ENCODE assay signal across 10 mouse cellular contexts in the genomic region with DNA sequence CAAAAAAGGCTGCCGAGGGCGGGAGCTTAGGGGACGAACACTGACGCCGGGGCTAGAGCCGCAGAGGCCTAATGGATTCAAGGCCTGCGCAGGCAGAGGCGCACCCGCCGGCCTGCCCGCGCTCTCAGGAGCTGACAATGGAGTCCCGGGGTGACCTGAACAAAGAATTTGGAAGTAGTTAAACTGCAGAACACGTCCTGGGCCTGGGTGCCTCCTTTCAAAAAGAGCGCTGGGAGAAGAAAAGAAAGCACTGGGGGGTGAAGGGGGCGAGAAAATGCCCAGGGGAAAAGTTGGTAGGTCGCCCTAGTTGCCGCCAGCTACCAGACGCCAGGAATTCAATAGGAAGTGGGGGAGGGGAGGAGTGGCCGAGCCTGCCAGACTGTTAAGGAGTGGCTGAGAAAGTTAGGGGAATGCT. TPM values are rescaled to one million over a fixed set of nuclear protein-coding genes. Genes with fewer than 3 reads are reported as not detected.
DNase-seq lines count a peak whose midpoint lies in the region; ATAC-seq and TF ChIP-seq lines count a peak whose summit lies in the region.
"Had no signal": no experiment of that assay in that cellular context is flagged by ENCODE, and none has a peak within 500 bp of the region (broad histone marks: within the 10 kb centered on the region; RNA-seq: fewer than 3 reads in every experiment).

No protein-coding gene starts in this region.

- peaks cover 5% of the 10 kb centered on the region; the same call in 1 of the 2 replicates for H3K27me3 ChIP-seq in hindbrain, embryonic 16.5 days (replicated peaks; ENCODE audit: control insufficient read depth, insufficient read depth, low read length)
- H3K27me3 ChIP-seq in neural tube, embryonic 13.5 days, result peaks cover 62% of the 10 kb centered on the region
- peaks cover 16% of the 10 kb centered on the region for H3K27me3 ChIP-seq in heart, adult 2 months (ENCODE audit: control insufficient read depth, insufficient read depth, low read length)

- peaks cover 26% of the 10 kb centered on the region for H3K4me1 ChIP-seq in hindbrain, embryonic 16.5 days (ENCODE audit: control insufficient read depth, insufficient read depth, low read depth, low read length)
- peaks cover 46% of the 10 kb centered on the region for H3K4me1 ChIP-seq in neural tube, embryonic 13.5 days (replicated peaks)
- no peaks in the 10 kb centered on the region for H3K4me1 ChIP-seq in heart, adult 2 months (ENCODE audit: control insufficient read depth, insufficient read depth, low read length)

- H3K27ac ChIP-seq in hindbrain, embryonic 16.5 days (ENCODE audit: low read depth, low read length), result peak overlapping the region; percentile 78
- H3K27ac ChIP-seq in neural tube, embryonic 13.5 days (replicated peaks), result peak overlapping the region; percentile 99
- H3K27ac ChIP-seq in heart, adult 2 months, result no peak overlapping the region

- TF ChIP-seq EP300 in heart, adult 2 months (IDR thresholded peaks at IDR 0.05; ENCODE audit: insufficient read depth, low read depth, low read length), result no peak

- WGBS in hindbrain, embryonic 16.5 days, result 6% methylated on average over 20 of the region's 20 CpGs
- WGBS in neural tube, embryonic 13.5 days, result 2% methylated on average over 20 of the region's 20 CpGs
- WGBS in heart, adult 2 months, result 14% methylated on average over 20 of the region's 20 CpGs

- no peaks in the 10 kb centered on the region for H3K9me3 ChIP-seq in hindbrain, embryonic 16.5 days (ENCODE audit: control insufficient read depth, low read length)
- H3K9me3 ChIP-seq in neural tube, embryonic 13.5 days, result no peaks in the 10 kb centered on the region

- no peak for TF ChIP-seq CTCF in heart, adult 2 months (IDR thresholded peaks at IDR 0.05)

- intact Hi-C loops in left cerebral cortex, postnatal 25 days (cut with DNase I), result loop anchor here (2.0 kb wide), 1 partner anchor 49 kb away; no protein-coding TSS in a partner anchor
- intact Hi-C loops in heart, adult 2 months (cut with DNase I), result loop anchor here (2.0 kb wide), 1 partner anchor 37 kb away; no protein-coding TSS in a partner anchor

- DNase-seq in left cerebral cortex, postnatal 25 days (ENCODE audit: low spot score in 2 of 2), result peak; percentile 21 to 69
- DNase-seq in left cerebral cortex, adult 18-20 months (ENCODE audit: low spot score in 2 of 2), result no peak
- DNase-seq in embryo, embryonic 11 days, result peak; percentile 83
- no peak for DNase-seq in adrenal gland, postnatal 4 days (ENCODE audit: low spot score in 2 of 2)
- DNase-seq in left cerebral cortex, adult 11 months (ENCODE audit: low spot score), result no peak
- DNase-seq in heart, adult 2 months, result no peak
- DNase-seq: lung, postnatal 14 days had no signal

- no peak for TF ChIP-seq POLR2A in heart, adult 2 months (IDR thresholded peaks at IDR 0.05; ENCODE audit: insufficient read depth, low read depth, low read length)

- ATAC-seq in hindbrain, embryonic 16.5 days, result peak; percentile 16; the same call in 1 of the 2 replicates
- peak; percentile 12 for ATAC-seq in neural tube, embryonic 13.5 days (ENCODE audit: low read depth)
- ATAC-seq: activated CD4-positive, CD25-positive, alpha-beta regulatory T cell, adult 4 months had no signal

- peak overlapping the region; percentile 89 for H3K4me2 ChIP-seq in hindbrain, embryonic 16.5 days (ENCODE audit: low read length)
- H3K4me2 ChIP-seq in neural tube, embryonic 13.5 days, result peak overlapping the region; percentile 89

- H3K4me3 ChIP-seq in hindbrain, embryonic 16.5 days (ENCODE audit: low read length), result no peak overlapping the region
- H3K4me3 ChIP-seq in neural tube, embryonic 13.5 days, result no peak overlapping the region
- H3K4me3 ChIP-seq in heart, adult 2 months, result no peak overlapping the region

- H3K79me2 ChIP-seq in heart, adult 2 months (replicated peaks; ENCODE audit: control insufficient read depth, insufficient read depth, low read length), result no peaks in the 10 kb centered on the region

- H3K9ac ChIP-seq in hindbrain, embryonic 16.5 days (ENCODE audit: low read depth, low read length), result no peak overlapping the region
- H3K9ac ChIP-seq in neural tube, embryonic 13.5 days, result peak overlapping the region; percentile 67
- no peak overlapping the region for H3K9ac ChIP-seq in heart, adult 2 months (ENCODE audit: low read depth, low read length)

- H3K36me3 ChIP-seq in hindbrain, embryonic 16.5 days (ENCODE audit: control insufficient read depth, insufficient read depth, low read length), result no peaks in the 10 kb centered on the region
- H3K36me3 ChIP-seq in neural tube, embryonic 13.5 days, result no peaks in the 10 kb centered on the region
- no peaks in the 10 kb centered on the region for H3K36me3 ChIP-seq in heart, adult 2 months (ENCODE audit: control insufficient read depth, insufficient read depth, low read length)

RNA-seq across cellular contexts. Expression of gene Polg, which starts 31.5 kb away (rescaled TPM):
- 10 to 100 TPM; 75.5 to 87.3 TPM for total RNA-seq in left cerebral cortex, postnatal 25 days (2021)
- 100 to 1,000 TPM in 1 of 2 experiments, 10 to 100 TPM in 1; 92.3 to 115 TPM for total RNA-seq in left cerebral cortex, adult 18-20 months (2021)
- 24.2 and 26.4 TPM in 2 replicates for polyA plus RNA-seq in hindbrain, embryonic 16.5 days (2015; fragmentation: Nextera tagmentation; extraction: Ambion mirVana)
- 28.2 and 28.6 TPM in 2 replicates for polyA plus RNA-seq in neural tube, embryonic 13.5 days (2015; fragmentation: Nextera tagmentation; extraction: Ambion mirVana)
- 10 to 100 TPM; 87.2 to 93.7 TPM for total RNA-seq in adrenal gland, postnatal 4 days (2021)
- total RNA-seq in heart, adult 2 months (2021), result 10 to 100 TPM; 53.0 to 66.5 TPM
- 40.5 and 59.0 TPM in 2 replicates for polyA plus RNA-seq in heart, adult 2 months (2012; rRNA removed)

Comparison
In these comparisons a context has a peak if more than half of its experiments do, and no peak if none do; other contexts are left out.
1. DNase-seq: peak in left cerebral cortex, postnatal 25 days (2 of 2) and embryo, embryonic 11 days (single experiment); none in left cerebral cortex, adult 18-20 months (0 of 2), adrenal gland, postnatal 4 days (0 of 2), left cerebral cortex, adult 11 months (single experiment) and heart, adult 2 months (0 of 2).